Mouse (Mus musculus) cortical plate, adult 2 months (tissue): ENCODE results near the gene Vps13c. TPM values are rescaled to one million over a fixed set of nuclear protein-coding genes. Genes with fewer than 3 reads are reported as not detected.
A peak's percentile ranks its signal among the peaks of the same experiment; 100 is the strongest.

Experiments used
- H3K27ac ChIP-seq: fragments of 200-500 bp; 2 replicates; pipeline ENCODE4 v1.5.1; 2012; ENCODE audit warnings: low read length, control low read depth, inconsistent platforms; ENCODE audit not compliant: insufficient read depth
- H3K4me1 ChIP-seq: fragments of 200-500 bp; 2 replicates; pipeline ENCODE4 v1.6.1; 2011; ENCODE audit warnings: low read length; ENCODE audit not compliant: control insufficient read depth, insufficient read depth
- H3K4me3 ChIP-seq: fragments of 200-500 bp; 2 replicates; pipeline ENCODE4 v1.5.1; 2011; ENCODE audit warnings: mild to moderate bottlenecking, low read length, control low read depth; ENCODE audit not compliant: insufficient read depth
- CTCF ChIP-seq: fragments of 200-500 bp; IDR thresholded peaks from 2 replicates; pipeline ENCODE4 v1.5.1; 2011; ENCODE audit warnings: mild to moderate bottlenecking, control low read depth, low read length; ENCODE audit not compliant: insufficient read depth; ENCODE audit errors: extremely low read depth
- POLR2A ChIP-seq: fragments of 200-500 bp; IDR thresholded peaks from 2 replicates; pipeline ENCODE4 v1.6.1; 2011; ENCODE audit warnings: mild to moderate bottlenecking, low read length, control low read depth; ENCODE audit not compliant: insufficient read depth; ENCODE audit errors: extremely low read depth
- polyA plus RNA-seq: library from polyadenylated mRNA; depleted of rRNA; stranded (reverse); fragments of >200 nt; gene quantifications from 2 replicates; pipeline ENCODE4 v1.2.3, GENCODE M21; 2012; rRNA removed

Vps13c gene
- polyA plus RNA-seq, 1 experiment: 34.4 TPM

GRCm38 (mm10) chr9:67967011-67967410, 126.8 kb downstream of the Vps13c start:
- H3K4me1 ChIP-seq: no peaks in the 10 kb centered on the region
- H3K4me3 ChIP-seq: no peak overlapping the region
- TF ChIP-seq POLR2A: no peak
- no peak for TF ChIP-seq CTCF
- H3K27ac ChIP-seq: no peak overlapping the region

- Histone ChIP-seq H3K27ac (no peak overlapping the region), H3K4me3 (no peak overlapping the region), H3K4me1 (no peaks in the 10 kb centered on the region)
- TF ChIP-seq CTCF (peak; percentile 54; the same call in 1 of the 2 replicates), POLR2A (no peak)
Observed at GRCm38 (mm10) chr9:67973451-67973850, 133.3 kb downstream of the Vps13c start.

GRCm38 (mm10) chr9:67975491-67975890, 135.3 kb downstream of the Vps13c start:
- H3K4me1 ChIP-seq: no peaks in the 10 kb centered on the region
- H3K4me3 ChIP-seq: no peak overlapping the region
- no peak for TF ChIP-seq POLR2A
- TF ChIP-seq CTCF: no peak
- H3K27ac ChIP-seq: no peak overlapping the region

GRCm38 (mm10) chr9:68006566-68006965, 166.4 kb downstream of the Vps13c start:
- Histone ChIP-seq H3K27ac (no peak overlapping the region), H3K4me3 (no peak overlapping the region), H3K4me1 (no peaks in the 10 kb centered on the region)
- no peak for TF ChIP-seq CTCF
- TF ChIP-seq POLR2A: no peak

GRCm38 (mm10) chr9:68014991-68015396, 174.8 kb downstream of the Vps13c start:
- H3K27ac ChIP-seq: no peak overlapping the region
- TF ChIP-seq CTCF (peak; percentile 99), POLR2A (no peak)
- H3K4me1 ChIP-seq: no peaks in the 10 kb centered on the region
- no peak overlapping the region for H3K4me3 ChIP-seq

- H3K4me1 ChIP-seq: no peaks in the 10 kb centered on the region
- H3K4me3 ChIP-seq: no peak overlapping the region
- TF ChIP-seq CTCF (peak; percentile 94), POLR2A (no peak)
- H3K27ac ChIP-seq: no peak overlapping the region
Observed at GRCm38 (mm10) chr9:68016255-68016954, 176.2 kb downstream of the Vps13c start.

GRCm38 (mm10) chr9:68020776-68021365, 180.7 kb downstream of the Vps13c start:
- TF ChIP-seq POLR2A (no peak), CTCF (no peak)

GRCm38 (mm10) chr9:68022311-68023043, 182.3 kb downstream of the Vps13c start:
- no peak overlapping the region for H3K27ac ChIP-seq
- no peaks in the 10 kb centered on the region for H3K4me1 ChIP-seq
- no peak overlapping the region for H3K4me3 ChIP-seq
- TF ChIP-seq POLR2A: no peak
- no peak for TF ChIP-seq CTCF

More at GRCm38 (mm10) chr9:68020776-68021365, 180.7 kb downstream of the Vps13c start:
- no peaks in the 10 kb centered on the region for H3K4me1 ChIP-seq
- no peak overlapping the region for H3K27ac ChIP-seq
- H3K4me3 ChIP-seq: no peak overlapping the region

- Histone ChIP-seq H3K4me1 (no peaks in the 10 kb centered on the region), H3K4me3 (no peak overlapping the region), H3K27ac (no peak overlapping the region)
- TF ChIP-seq POLR2A (no peak), CTCF (no peak)
Observed at GRCm38 (mm10) chr9:68028631-68029030, 188.4 kb downstream of the Vps13c start.

- H3K27ac ChIP-seq: no peak overlapping the region
- no peak overlapping the region for H3K4me3 ChIP-seq
- H3K4me1 ChIP-seq: no peaks in the 10 kb centered on the region
- TF ChIP-seq CTCF (no peak), POLR2A (no peak)
Observed at GRCm38 (mm10) chr9:68033771-68034170, 193.6 kb downstream of the Vps13c start.

Other genes starting within 250 kb of the Vps13c start
- 2.8 and 4.5 TPM in 2 replicates for gene C2cd4b, start 81.0 kb upstream of the Vps13c start, polyA plus RNA-seq
- 0.21 and 0.70 TPM in 2 replicates for gene C2cd4a, start 8.1 kb upstream of the Vps13c start, polyA plus RNA-seq